12 mouse cellular contexts compared by ENCODE assay signal in the genomic region with DNA sequence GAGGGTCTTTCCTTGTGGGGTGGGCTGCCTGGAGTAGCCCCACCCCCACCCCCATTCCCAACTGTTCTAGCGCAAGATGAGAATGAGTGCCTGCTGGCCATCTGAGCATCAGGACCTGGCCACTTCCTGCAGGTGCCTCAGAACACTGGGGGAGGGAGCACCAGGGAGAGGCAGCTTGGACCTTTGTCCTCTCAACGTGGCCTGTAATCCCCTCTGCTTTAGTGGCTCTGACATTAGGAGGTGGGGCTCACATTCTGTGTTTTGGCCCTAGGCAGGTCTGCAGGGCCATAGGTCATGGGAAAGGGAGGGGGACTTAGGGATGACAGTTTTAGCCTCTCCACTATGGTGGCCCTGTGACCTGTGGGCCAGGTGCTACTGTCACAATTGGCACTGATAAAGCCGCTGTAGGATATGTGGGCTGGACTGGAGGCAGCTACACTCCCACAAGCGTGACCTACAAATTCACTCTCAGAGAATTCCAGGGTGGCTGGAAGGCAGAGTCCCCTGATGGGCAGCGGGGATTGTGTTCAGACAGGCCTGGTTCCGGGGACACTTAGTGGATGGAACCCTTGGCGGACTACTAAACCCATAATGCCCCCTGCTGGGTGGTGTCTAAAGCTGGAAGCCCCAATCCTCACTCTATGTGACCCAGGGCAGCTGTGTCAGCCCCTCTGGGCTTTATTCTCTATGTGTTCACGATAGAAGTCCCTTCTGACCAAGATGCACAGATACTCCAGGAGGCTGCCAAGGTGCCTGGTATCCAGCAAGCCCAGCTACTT. TPM values are rescaled to one million over a fixed set of nuclear protein-coding genes. Genes with fewer than 3 reads are reported as not detected.
DNase-seq lines count a peak whose midpoint lies in the region; ATAC-seq and TF ChIP-seq lines count a peak whose summit lies in the region.
"Had no signal": no experiment of that assay in that cellular context is flagged by ENCODE, and none has a peak within 500 bp of the region (broad histone marks: within the 10 kb centered on the region; RNA-seq: fewer than 3 reads in every experiment).

No protein-coding gene starts in this region.

- ATAC-seq in heart, embryonic 11.5 days (replicated peaks; ENCODE audit: insufficient number of reproducible peaks, low FRiP score, low TSS enrichment): no peak
- peak; percentile 79 for ATAC-seq in intestine, embryonic 15.5 days

- no peak overlapping the region for H3K4me3 ChIP-seq in heart, embryonic 11.5 days (ENCODE audit: low read depth, low read length)
- H3K4me3 ChIP-seq in testis, adult 2 months (ENCODE audit: control insufficient read depth, low read depth, low read length): peak overlapping the region; percentile 73
- no peak overlapping the region for H3K4me3 ChIP-seq in intestine, embryonic 15.5 days (replicated peaks)
- H3K4me3 ChIP-seq: lung, embryonic 15.5 days had no signal

- H3K27me3 ChIP-seq in heart, embryonic 11.5 days (ENCODE audit: control insufficient read depth, insufficient read depth, low read length): no peaks in the 10 kb centered on the region
- H3K27me3 ChIP-seq in testis, adult 2 months (ENCODE audit: control insufficient read depth, insufficient read depth, low read length): no peaks in the 10 kb centered on the region
- H3K27me3 ChIP-seq in intestine, embryonic 15.5 days (replicated peaks): no peaks in the 10 kb centered on the region
- H3K27me3 ChIP-seq: lung, embryonic 15.5 days had no signal

- H3K4me2 ChIP-seq in heart, embryonic 11.5 days: no peak overlapping the region
- H3K4me2 ChIP-seq in intestine, embryonic 15.5 days (replicated peaks): 0 out of 2 replicates have a peak overlapping the region, but pooled peaks have one; percentile 9
- H3K4me2 ChIP-seq: lung, embryonic 15.5 days had no signal

- no peaks in the 10 kb centered on the region for H3K9me3 ChIP-seq in heart, embryonic 11.5 days (replicated peaks; ENCODE audit: control insufficient read depth, low read length)
- no peaks in the 10 kb centered on the region for H3K9me3 ChIP-seq in intestine, embryonic 15.5 days
- H3K9me3 ChIP-seq: G1E; lung, embryonic 15.5 days had no signal

- no peak for DNase-seq in heart, postnatal 25 days (ENCODE audit: low spot score)
- DNase-seq in testis, postnatal 10 days (ENCODE audit: low spot score): no peak
- peak; percentile 88 for DNase-seq in yolk sac, embryonic 10.5 days (ENCODE audit: low spot score)
- DNase-seq in urinary bladder, adult 2 months (ENCODE audit: low spot score): no peak
- no peak for DNase-seq in c-Kit-positive CD71-positive TER-119-positive erythroid progenitor cells, embryonic 14.5 days (ENCODE audit: low spot score)
- DNase-seq: cerebellum, postnatal 10 days; kidney, adult 18-20 months had no signal

- 41% methylated on average over 8 of the region's 8 CpGs for WGBS in heart, embryonic 11.5 days (ENCODE audit: insufficient replicate concordance)
- WGBS in intestine, embryonic 15.5 days: 48% methylated on average over 8 of the region's 8 CpGs

- no peaks in the 10 kb centered on the region for H3K36me3 ChIP-seq in heart, embryonic 11.5 days (ENCODE audit: control insufficient read depth, insufficient read depth, low read length)
- H3K36me3 ChIP-seq in testis, adult 2 months (ENCODE audit: control insufficient read depth, insufficient read depth, low read length): no peaks in the 10 kb centered on the region
- no peaks in the 10 kb centered on the region for H3K36me3 ChIP-seq in intestine, embryonic 15.5 days
- H3K36me3 ChIP-seq: G1E; lung, embryonic 15.5 days had no signal

- TF ChIP-seq CTCF in testis, adult 2 months (IDR thresholded peaks at IDR 0.05; ENCODE audit: control insufficient read depth, insufficient read depth, insufficient replicate concordance, low read depth, low read length): no peak

- peaks cover 39% of the 10 kb centered on the region for H3K4me1 ChIP-seq in heart, embryonic 11.5 days (ENCODE audit: control insufficient read depth, insufficient read depth, low read length)
- peaks cover 8% of the 10 kb centered on the region; the same call in 1 of the 2 replicates for H3K4me1 ChIP-seq in testis, adult 2 months (ENCODE audit: control insufficient read depth, insufficient read depth, low read length)
- H3K4me1 ChIP-seq in intestine, embryonic 15.5 days (replicated peaks): peaks cover 16% of the 10 kb centered on the region

- no peak overlapping the region for H3K27ac ChIP-seq in heart, embryonic 11.5 days (ENCODE audit: low read depth, low read length)
- H3K27ac ChIP-seq in testis, adult 2 months (ENCODE audit: control insufficient read depth, insufficient read depth, low read depth, low read length): no peak overlapping the region
- H3K27ac ChIP-seq in intestine, embryonic 15.5 days: 0 out of 2 replicates have a peak overlapping the region, but pooled peaks have one; percentile 15
- H3K27ac ChIP-seq: lung, embryonic 15.5 days had no signal

- TF ChIP-seq POLR2A in testis, adult 2 months (IDR thresholded peaks at IDR 0.05; ENCODE audit: control insufficient read depth, low read depth, low read length): no peak

- H3K9ac ChIP-seq in heart, embryonic 11.5 days (ENCODE audit: low read depth, low read length): peak overlapping the region; percentile 16; the same call in 1 of the 2 replicates
- H3K9ac ChIP-seq in intestine, embryonic 15.5 days: no peak overlapping the region
- H3K9ac ChIP-seq: lung, embryonic 15.5 days had no signal

- intact Hi-C loops in heart, postnatal 25 days (cut with DNase I): no loop called here

RNA-seq across cellular contexts. Expression of gene Rbm38, which starts 30.5 kb away (rescaled TPM):
- 161 and 169 TPM in 2 replicates for polyA plus RNA-seq in heart, embryonic 11.5 days (2014; fragmentation: Nextera tagmentation; extraction: Ambion mirVana)
- 100 to 1,000 TPM; 167 to 223 TPM for total RNA-seq in heart, postnatal 25 days (2021)
- polyA plus RNA-seq in testis, adult 2 months (2012; rRNA removed): 33.7 and 37.7 TPM in 2 replicates
- polyA plus RNA-seq in intestine, embryonic 15.5 days (2015; fragmentation: Nextera tagmentation; extraction: Ambion mirVana): 46.6 and 49.2 TPM in 2 replicates
- polyA plus RNA-seq in urinary bladder, adult 2 months (2012; rRNA removed): 72.9 and 109 TPM in 2 replicates

RNA-seq across cellular contexts. Expression of gene Rae1, which starts 50.9 kb away (rescaled TPM):
- polyA plus RNA-seq in heart, embryonic 11.5 days (2014; fragmentation: Nextera tagmentation; extraction: Ambion mirVana): 114 and 118 TPM in 2 replicates
- total RNA-seq in heart, postnatal 25 days (2021): 10 to 100 TPM; 24.4 to 25.3 TPM
- polyA plus RNA-seq in testis, adult 2 months (2012; rRNA removed): 76.7 and 77.9 TPM in 2 replicates
- 123 and 131 TPM in 2 replicates for polyA plus RNA-seq in intestine, embryonic 15.5 days (2015; fragmentation: Nextera tagmentation; extraction: Ambion mirVana)
- 51.7 and 64.4 TPM in 2 replicates for polyA plus RNA-seq in urinary bladder, adult 2 months (2012; rRNA removed)
